Mouse (Mus musculus): ENCODE measurements around the gene Pbp2. TPM values are rescaled to one million over a fixed set of nuclear protein-coding genes. Genes with fewer than 3 reads are reported as not detected.

Pbp2 gene
- total RNA-seq, 2 experiments from 2014 or later: not detected

- DNase-seq (ENCODE audit: low spot score): no peak
- intact Hi-C loops (cut with DNase I): no loop called here
Observed at GRCm38 (mm10) chr6:135266056-135266455, 44.1 kb downstream of the Pbp2 start.

DNA sequence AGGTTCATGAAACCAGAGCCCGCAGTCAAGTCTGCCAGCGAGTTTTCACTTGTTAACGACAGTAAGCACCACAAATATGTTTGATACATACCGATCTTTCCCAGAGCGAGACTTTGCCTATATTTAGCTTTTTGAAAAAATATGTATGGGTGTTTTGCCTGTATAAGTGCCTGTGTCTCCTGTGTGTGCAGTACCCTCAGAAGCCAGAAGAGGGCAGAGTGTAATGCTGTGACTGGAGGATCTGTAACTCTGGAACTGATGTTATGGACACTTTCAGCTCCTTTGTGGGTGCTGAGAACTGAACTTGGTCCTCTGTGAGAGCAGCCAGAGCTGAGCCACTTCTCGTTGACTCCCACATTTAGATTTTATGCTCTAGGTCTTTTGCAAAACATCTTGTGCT is 46.1 kb downstream of the Pbp2 start:
- no peak for DNase-seq (ENCODE audit: low spot score)
- intact Hi-C loops (cut with DNase I): no loop called here

- intact Hi-C loops (cut with DNase I): no loop called here
- DNase-seq (ENCODE audit: low spot score): no peak
Observed at GRCm38 (mm10) chr6:135262565-135262964, 47.6 kb downstream of the Pbp2 start.

GRCm38 (mm10) chr6:135261124-135261523 is 49.1 kb downstream of the Pbp2 start:
- intact Hi-C loops (cut with DNase I): no loop called here
- no peak for DNase-seq (ENCODE audit: low spot score)

- intact Hi-C loops (cut with DNase I): no loop called here
- DNase-seq (ENCODE audit: low spot score): no peak
Observed at GRCm38 (mm10) chr6:135260435-135260834, 49.8 kb downstream of the Pbp2 start.

Other genes starting within 250 kb of the Pbp2 start
- 1 to 10 TPM; 1.0 TPM for gene Gprc5a, start 244.8 kb downstream of the Pbp2 start, total RNA-seq (2021)
- not detected for gene Gprc5d, start 192.1 kb downstream of the Pbp2 start, total RNA-seq (2021)
- 1 to 10 TPM; 6.5 to 6.7 TPM for gene Fam234b, start 112.4 kb downstream of the Pbp2 start, total RNA-seq (2021)
- 10 to 100 TPM; 40.0 to 43.4 TPM for gene Hebp1, start 112.4 kb downstream of the Pbp2 start, total RNA-seq (2021)
- gene Gsg1, start 56.1 kb downstream of the Pbp2 start, total RNA-seq (2021): under 1 TPM; 0.34 to 0.47 TPM
- gene Emp1, start 52.1 kb upstream of the Pbp2 start, total RNA-seq (2021): 10 to 100 TPM; 56.1 to 70.8 TPM

Data from heart, postnatal 25 days (tissue).